Mouse (Mus musculus) forebrain, postnatal 0 days (tissue): Measurements from ENCODE around the gene Pkn1. TPM values are rescaled to one million over a fixed set of nuclear protein-coding genes. Genes with fewer than 3 reads are reported as not detected.

Experiments
- ATAC-seq: fragments of 200-750 bp; cut with Nextera tagmentation; 2 replicates; pipeline ENCODE4 v1.8.0; 2017; ENCODE audit warnings: mild to moderate bottlenecking, moderate library complexity
- DNase-seq: peaks from one replicate; pipeline ENCODE4 v3.0.0-alpha.2; 2015
- H3K27ac ChIP-seq: fragments of 300-500 bp; sonication (generic); 2 replicates; pipeline ENCODE4 v1.5.1; 2014; ENCODE audit warnings: low read depth, mild to moderate bottlenecking, antibody characterized with exemption, low read length, moderate library complexity, mixed read lengths
- H3K27me3 ChIP-seq: fragments of 300-500 bp; sonication (generic); 2 replicates; pipeline ENCODE4 v1.6.1; 2014; ENCODE audit warnings: mild to moderate bottlenecking, low read length, mixed read lengths; ENCODE audit not compliant: insufficient read depth
- H3K36me3 ChIP-seq: fragments of 300-500 bp; sonication (generic); 2 replicates; pipeline ENCODE4 v1.6.1; 2014; ENCODE audit warnings: mild to moderate bottlenecking, moderate library complexity; ENCODE audit not compliant: insufficient read depth
- H3K4me1 ChIP-seq: fragments of 300-500 bp; sonication (generic); 2 replicates; pipeline ENCODE4 v1.6.1; 2014; ENCODE audit warnings: antibody characterized with exemption; ENCODE audit not compliant: insufficient read depth
- H3K4me2 ChIP-seq: fragments of 300-500 bp; sonication (generic); 2 replicates; pipeline ENCODE4 v1.6.1; 2014; ENCODE audit warnings: low read depth, mild to moderate bottlenecking, moderate library complexity
- H3K4me3 ChIP-seq: fragments of 300-500 bp; sonication (generic); 2 replicates; pipeline ENCODE4 v1.5.1; 2014; ENCODE audit warnings: low read depth, low read length, mixed read lengths
- H3K9ac ChIP-seq: fragments of 300-500 bp; sonication (generic); 2 replicates; pipeline ENCODE4 v1.6.1; 2014; ENCODE audit warnings: mild to moderate bottlenecking
- H3K9me3 ChIP-seq: fragments of 300-500 bp; sonication (generic); 2 replicates; pipeline ENCODE4 v1.6.1; 2016; ENCODE audit warnings: low read length
- CTCF ChIP-seq: sonication (generic); IDR thresholded peaks from 2 replicates; pipeline ENCODE4 v1.5.1; 2016; ENCODE audit warnings: antibody characterized with exemption, control low read depth, low read depth
- WGBS: fragments of 180-500 bp; shearing (Covaris S2); extraction: QIAGEN DNeasy Blood & Tissue Kit; methylation state at CpG from one replicate; pipeline ENCODE4 v1.1.7; 2014; 5-methylcytosine and 5-hydroxymethylcytosine counted together
- polyA plus RNA-seq: library from polyadenylated mRNA; unstranded; fragments of >200 nt; fragmentation: Nextera tagmentation; extraction: Ambion mirVana; gene quantifications from 2 replicates; pipeline ENCODE4 v1.2.1, GENCODE M21; 2015
- total RNA-seq: library from RNA; depleted of rRNA; stranded (reverse); fragments of >200 nt; gene quantifications from 2 replicates; pipeline ENCODE4 v1.2.3, GENCODE M21; 2014

The Pkn1 gene
- total and polyA plus RNA-seq, 2 experiments from 2014 or later, result 25.2 to 70.8 TPM

DNA sequence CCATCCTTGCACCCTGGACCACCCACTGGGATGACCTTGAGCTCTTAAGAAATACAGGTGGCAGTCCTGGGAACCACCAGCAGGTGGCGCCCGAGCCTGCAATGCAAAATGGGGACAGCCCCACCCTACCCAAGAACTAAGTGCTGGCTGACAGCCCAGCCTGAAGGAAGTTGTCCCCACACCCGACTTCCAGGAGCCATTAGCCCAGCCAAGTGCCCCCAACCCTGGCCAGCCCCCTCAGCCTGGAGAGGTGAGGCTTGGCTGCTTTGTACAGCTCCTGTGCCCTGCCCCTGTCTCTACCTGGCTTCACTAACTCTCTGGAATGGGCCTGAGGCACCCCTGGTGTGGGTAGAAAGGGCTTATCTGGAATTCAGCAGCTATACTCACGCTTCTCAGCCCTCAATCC lies 36.6 kb downstream of the Pkn1 start:
- Histone ChIP-seq H3K4me1 (peaks cover under 1% of the 10 kb centered on the region), H3K9me3 (no peaks in the 10 kb centered on the region), H3K27me3 (no peaks in the 10 kb centered on the region), H3K27ac (no peak overlapping the region), H3K9ac (no peak overlapping the region), H3K4me3 (no peak overlapping the region), H3K36me3 (peaks cover 4% of the 10 kb centered on the region; the same call in 1 of the 2 replicates), H3K4me2 (no peak overlapping the region)
- ATAC-seq (peak; percentile 36), DNase-seq (peak; percentile 89)
- peak; percentile 91 for TF ChIP-seq CTCF
- 12% methylated on average over 4 of the region's 4 CpGs for WGBS

DNA sequence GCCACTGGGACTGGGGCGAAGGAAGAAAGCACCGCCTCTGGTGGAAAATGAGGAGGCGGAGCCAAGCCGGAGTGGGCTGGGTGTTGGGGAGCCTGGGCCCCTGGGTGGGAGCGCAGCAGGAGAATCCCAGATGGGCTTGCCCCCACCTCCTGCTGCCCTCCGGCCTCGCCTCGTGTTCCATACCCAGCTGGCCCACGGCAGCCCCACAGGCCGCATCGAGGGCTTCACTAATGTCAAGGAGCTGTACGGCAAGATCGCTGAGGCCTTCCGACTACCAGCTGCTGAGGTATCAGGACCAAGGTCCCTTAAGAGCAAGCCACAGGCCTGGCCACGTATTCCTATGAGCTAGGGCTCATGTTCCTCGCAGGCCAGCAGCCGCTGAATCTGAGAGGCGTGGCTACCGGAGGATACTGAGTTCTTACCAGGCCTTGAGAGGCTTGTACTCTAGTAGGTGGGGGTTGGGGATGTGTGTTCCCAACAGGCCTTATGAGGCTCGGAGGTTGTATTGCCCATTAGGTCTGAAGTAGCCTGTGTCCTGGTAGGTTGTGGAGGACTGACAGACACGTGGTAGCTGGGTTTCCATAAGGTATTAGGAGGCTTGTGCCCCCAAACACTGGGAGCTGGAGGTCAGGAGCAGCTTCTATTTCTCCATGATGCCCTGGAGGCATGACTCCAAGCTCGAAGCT lies 37.8 kb downstream of the Pkn1 start:
- no peaks in the 10 kb centered on the region for H3K27me3 ChIP-seq
- H3K4me2 ChIP-seq, result peak overlapping the region; percentile 21; the same call in 1 of the 2 replicates
- ATAC-seq, result peak; percentile 14
- no peaks in the 10 kb centered on the region for H3K9me3 ChIP-seq
- H3K27ac ChIP-seq, result 0 out of 2 replicates have a peak overlapping the region, but pooled peaks have one; percentile 15
- H3K4me3 ChIP-seq, result no peak overlapping the region
- WGBS, result 23% methylated on average over 22 of the region's 22 CpGs
- TF ChIP-seq CTCF, result no peak
- DNase-seq, result no peak
- peaks cover 8% of the 10 kb centered on the region; the same call in 1 of the 2 replicates for H3K36me3 ChIP-seq
- no peaks in the 10 kb centered on the region; the same call in 1 of the 2 replicates for H3K4me1 ChIP-seq
- H3K9ac ChIP-seq, result 0 out of 2 replicates have a peak overlapping the region, but pooled peaks have one; percentile 22

DNA sequence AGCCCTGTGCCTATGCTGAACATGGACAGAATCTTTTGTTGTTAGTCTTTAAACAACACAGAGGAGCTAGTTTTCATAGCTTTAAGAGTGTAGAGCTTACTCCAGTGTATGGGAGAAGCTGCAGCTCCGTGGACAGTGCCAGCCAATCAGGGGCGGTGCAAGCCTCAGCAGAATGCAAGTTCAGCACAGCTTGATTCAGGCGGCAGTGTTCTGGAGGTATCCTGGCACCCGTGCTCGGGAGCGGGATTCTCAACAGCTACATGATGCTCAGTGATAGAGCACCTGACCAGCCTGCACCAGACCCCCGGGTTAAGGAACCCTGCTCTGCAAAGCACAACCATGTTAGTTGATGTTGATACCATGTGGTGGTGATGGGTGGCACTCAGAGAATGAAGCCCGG lies 38.4 kb downstream of the Pkn1 start:
- Histone ChIP-seq H3K27ac (peak overlapping the region; percentile 21; the same call in 1 of the 2 replicates), H3K9ac (0 out of 2 replicates have a peak overlapping the region, but pooled peaks have one; percentile 22), H3K36me3 (peaks cover 8% of the 10 kb centered on the region; the same call in 1 of the 2 replicates), H3K4me3 (no peak overlapping the region), H3K9me3 (no peaks in the 10 kb centered on the region), H3K27me3 (no peaks in the 10 kb centered on the region), H3K4me1 (no peaks in the 10 kb centered on the region; the same call in 1 of the 2 replicates), H3K4me2 (peak overlapping the region; percentile 21; the same call in 1 of the 2 replicates)
- WGBS, result 6% methylated on average over 8 of the region's 8 CpGs
- no peak for TF ChIP-seq CTCF
- DNase-seq, result peak; percentile 47
- peak; percentile 62 for ATAC-seq

DNA sequence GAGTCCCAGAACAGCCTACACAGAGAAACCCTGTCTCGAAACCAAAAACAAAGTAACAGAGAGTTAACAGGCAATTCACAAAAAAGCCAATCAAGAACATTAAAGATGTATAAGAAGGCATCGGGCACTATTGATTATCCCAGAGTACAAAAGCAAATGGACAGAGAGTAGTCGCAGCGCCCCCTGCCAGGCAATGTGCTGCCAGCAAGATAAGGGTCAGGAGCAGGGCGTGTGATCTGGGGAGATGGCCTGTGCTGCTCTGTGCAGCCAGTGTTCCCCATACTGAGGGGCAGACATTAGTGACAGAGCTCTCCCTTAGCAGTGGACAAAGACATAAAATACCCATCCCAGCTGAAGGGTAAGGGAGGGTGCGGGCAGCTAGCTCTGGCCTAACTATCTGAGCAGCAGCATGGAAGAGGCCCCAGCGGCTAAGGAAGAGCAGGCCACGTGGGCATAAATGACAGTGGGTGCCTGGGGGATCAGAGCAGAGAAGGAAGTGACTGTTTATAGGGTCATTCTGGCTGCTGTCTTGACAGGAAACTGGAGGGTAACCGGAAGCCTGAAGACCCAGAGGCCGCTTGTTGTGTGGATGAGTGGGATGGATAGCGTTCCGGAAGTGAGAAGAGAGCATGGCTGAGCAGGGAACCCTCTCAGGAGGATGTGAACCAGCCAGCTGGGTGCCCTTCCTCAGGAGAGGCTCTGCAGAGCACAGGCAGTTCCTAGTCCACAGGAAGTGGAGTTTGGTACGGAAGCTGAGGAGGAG lies 42.3 kb downstream of the Pkn1 start:
- no peak for ATAC-seq
- Histone ChIP-seq H3K36me3 (0 out of 2 replicates have a peak, but pooled peaks cover 4% of the 10 kb centered on the region), H3K27ac (no peak overlapping the region), H3K4me2 (no peak overlapping the region), H3K9me3 (no peaks in the 10 kb centered on the region), H3K9ac (no peak overlapping the region), H3K27me3 (no peaks in the 10 kb centered on the region), H3K4me3 (no peak overlapping the region), H3K4me1 (peaks cover 11% of the 10 kb centered on the region)
- 87% methylated on average over 13 of the region's 13 CpGs for WGBS
- DNase-seq, result no peak
- peak; percentile 32; the same call in 1 of the 2 replicates for TF ChIP-seq CTCF

DNA sequence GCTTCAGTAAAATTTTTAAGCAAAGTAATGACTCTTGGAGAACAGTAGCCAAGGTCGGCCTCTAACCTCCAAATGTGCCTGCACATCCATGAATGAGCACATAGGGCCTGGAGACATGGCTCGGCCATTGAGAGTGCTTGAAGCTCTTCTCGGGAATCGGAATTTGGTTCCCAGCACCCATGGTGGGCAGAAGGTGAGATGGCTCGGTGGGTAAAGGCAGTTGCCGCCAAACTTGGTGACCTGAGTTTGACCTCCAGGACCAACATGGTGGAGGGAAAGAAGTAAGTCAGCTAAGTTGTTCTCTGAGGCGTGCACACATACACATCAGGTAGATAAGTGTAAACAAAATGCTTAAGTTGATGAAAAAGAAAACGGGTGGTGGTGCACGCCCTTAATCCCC lies 42.9 kb downstream of the Pkn1 start:
- Histone ChIP-seq H3K4me1 (peaks cover 11% of the 10 kb centered on the region), H3K36me3 (0 out of 2 replicates have a peak, but pooled peaks cover 4% of the 10 kb centered on the region), H3K27ac (no peak overlapping the region), H3K4me2 (no peak overlapping the region), H3K27me3 (no peaks in the 10 kb centered on the region), H3K9me3 (no peaks in the 10 kb centered on the region), H3K4me3 (no peak overlapping the region), H3K9ac (no peak overlapping the region)
- no peak for ATAC-seq
- TF ChIP-seq CTCF, result no peak
- DNase-seq, result no peak
- 90% methylated on average over 9 of the region's 9 CpGs for WGBS

DNA sequence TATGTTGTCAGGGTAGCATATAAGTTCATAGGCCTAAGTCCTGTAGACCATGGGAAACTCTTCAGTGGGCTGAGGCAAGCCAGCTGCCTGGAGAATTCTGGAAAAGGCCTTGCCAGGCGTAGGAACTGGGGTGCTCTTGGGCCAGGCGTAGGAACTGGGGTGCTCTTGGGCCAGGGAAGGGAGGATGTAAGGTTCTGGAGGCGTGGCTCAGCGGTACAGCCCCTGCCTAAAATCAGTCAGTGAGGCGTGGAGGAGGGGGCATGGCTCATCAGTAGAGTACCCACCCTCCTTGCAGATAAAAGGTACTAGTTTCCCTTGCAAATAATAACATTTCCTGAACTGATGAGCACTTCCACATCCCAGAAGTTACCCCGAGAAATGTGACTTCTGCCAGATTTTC lies 44.3 kb downstream of the Pkn1 start:
- Histone ChIP-seq H3K9me3 (no peaks in the 10 kb centered on the region), H3K27me3 (no peaks in the 10 kb centered on the region), H3K9ac (no peak overlapping the region), H3K27ac (no peak overlapping the region), H3K4me1 (peaks cover 11% of the 10 kb centered on the region), H3K36me3 (0 out of 2 replicates have a peak, but pooled peaks cover 4% of the 10 kb centered on the region), H3K4me2 (no peak overlapping the region), H3K4me3 (no peak overlapping the region)
- TF ChIP-seq CTCF, result no peak
- DNase-seq (no peak), ATAC-seq (no peak)
- 96% methylated on average over 6 of the region's 6 CpGs for WGBS
